Mouse (Mus musculus) bone marrow macrophage, adult 2 months (primary cell): Measurements from ENCODE around the gene Sdhaf2. TPM values are rescaled to one million over a fixed set of nuclear protein-coding genes. Genes with fewer than 3 reads are reported as not detected.
A peak's percentile ranks its signal among the peaks of the same experiment; 100 is the strongest.

Experiments used
- H3K27ac ChIP-seq: 2 replicates; pipeline ENCODE4 v1.5.1; 2012; ENCODE audit warnings: low read depth, low read length; ENCODE audit not compliant: insufficient read depth
- H3K4me1 ChIP-seq: 2 replicates; pipeline ENCODE4 v1.6.1; 2012; ENCODE audit warnings: low read length; ENCODE audit not compliant: control insufficient read depth, insufficient read depth
- H3K4me3 ChIP-seq: 2 replicates; pipeline ENCODE4 v1.5.1; 2012; ENCODE audit warnings: mild to moderate bottlenecking, low read length, moderate library complexity; ENCODE audit not compliant: insufficient read depth
- CTCF ChIP-seq: IDR thresholded peaks from 2 replicates; pipeline ENCODE4 v1.5.1; 2012; ENCODE audit warnings: low read depth, mild to moderate bottlenecking, low read length, moderate library complexity
- POLR2A ChIP-seq: IDR thresholded peaks from 2 replicates; pipeline ENCODE4 v1.6.1; 2012; ENCODE audit warnings: mild to moderate bottlenecking, low read depth, low read length, borderline replicate concordance
- polyA plus RNA-seq: library from polyadenylated mRNA; stranded (reverse); fragments of >200 nt; gene quantifications from 2 replicates; pipeline ENCODE4 v1.2.4, GENCODE M21; 2012; ENCODE audit not compliant: missing spikeins, insufficient read depth, insufficient read length

Gene Sdhaf2
- polyA plus RNA-seq, 1 experiment, result 51.9 TPM

DNA sequence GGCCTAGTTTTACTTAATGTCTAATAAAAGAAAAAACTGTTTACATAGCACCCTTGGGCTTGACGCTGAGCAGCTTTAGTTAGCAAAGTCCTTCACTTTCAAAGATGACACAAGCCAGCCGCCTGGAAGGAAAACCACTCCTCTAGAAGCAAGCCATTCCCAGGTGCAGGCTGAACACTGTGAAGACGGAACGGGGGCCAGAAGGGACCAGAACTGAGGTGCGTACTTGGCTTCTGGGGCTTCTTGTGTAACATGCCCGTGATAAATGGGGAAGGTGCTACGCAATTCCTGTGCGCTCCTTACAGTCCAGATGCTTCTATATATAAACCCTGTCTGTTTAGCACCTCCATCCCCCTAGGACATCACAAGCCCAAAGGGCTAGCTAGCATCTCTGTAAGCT lies 25.4 kb downstream of the Sdhaf2 start:
- Histone ChIP-seq H3K4me3 (no peak overlapping the region), H3K4me1 (peaks cover 41% of the 10 kb centered on the region), H3K27ac (no peak overlapping the region)
- TF ChIP-seq CTCF (no peak), POLR2A (no peak)

DNA sequence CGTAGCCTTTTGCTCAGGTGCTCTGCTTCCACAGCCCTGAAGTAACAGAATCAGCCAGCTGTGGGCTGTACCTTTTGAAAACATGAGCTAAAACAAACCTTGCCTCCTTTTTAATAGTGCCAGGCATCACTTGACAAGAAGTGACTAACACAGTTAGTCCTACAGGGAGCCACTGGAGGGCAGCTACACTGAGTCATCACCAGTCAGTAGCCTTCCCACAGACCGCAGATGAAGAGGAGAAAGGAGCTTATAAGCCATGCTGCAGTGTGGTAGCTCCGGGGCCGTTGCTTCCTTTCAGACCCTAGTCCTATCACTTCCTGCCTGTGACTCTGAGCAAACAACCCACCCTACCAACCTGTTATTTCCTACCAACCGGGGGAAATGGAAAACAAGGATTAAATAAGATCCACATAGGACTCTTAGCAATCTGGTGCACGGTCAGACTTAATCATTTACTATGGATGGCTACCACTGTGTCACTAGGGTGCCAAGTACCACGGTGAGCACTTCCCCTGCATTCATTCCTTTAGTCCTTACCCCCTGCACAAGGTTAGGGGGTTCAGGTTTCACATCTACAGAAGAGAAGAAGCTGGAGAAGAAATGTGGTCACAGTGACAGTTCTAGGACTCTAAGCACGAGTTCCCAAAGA lies 28.3 kb downstream of the Sdhaf2 start:
- TF ChIP-seq POLR2A, result no peak
- TF ChIP-seq CTCF, result no peak
- Histone ChIP-seq H3K4me1 (peaks cover 34% of the 10 kb centered on the region), H3K4me3 (no peak overlapping the region), H3K27ac (peak overlapping the region; percentile 15)

DNA sequence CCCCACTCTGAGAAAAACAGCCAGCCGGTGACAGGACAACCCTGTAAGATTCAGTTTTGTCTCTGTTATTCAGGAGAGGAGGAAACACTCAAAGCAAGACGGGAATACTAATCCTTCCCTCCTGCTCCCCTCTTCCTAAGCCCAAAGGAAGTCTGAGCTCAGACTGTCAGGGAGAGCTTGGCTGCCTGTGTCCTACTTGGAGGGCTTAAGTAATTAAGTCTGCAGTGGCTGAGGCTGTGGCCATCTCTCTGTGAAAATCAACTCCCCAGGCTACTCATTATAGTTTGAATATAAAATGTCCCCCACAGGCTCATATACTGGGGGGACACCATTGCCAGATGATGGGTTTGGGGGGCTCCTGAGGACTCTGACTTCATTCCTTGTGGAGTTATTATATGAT lies 29.0 kb downstream of the Sdhaf2 start:
- no peak for TF ChIP-seq CTCF
- TF ChIP-seq POLR2A, result no peak
- H3K4me3 ChIP-seq, result no peak overlapping the region
- H3K4me1 ChIP-seq, result peaks cover 33% of the 10 kb centered on the region
- peak overlapping the region; percentile 15; the same call in 1 of the 2 replicates for H3K27ac ChIP-seq

DNA sequence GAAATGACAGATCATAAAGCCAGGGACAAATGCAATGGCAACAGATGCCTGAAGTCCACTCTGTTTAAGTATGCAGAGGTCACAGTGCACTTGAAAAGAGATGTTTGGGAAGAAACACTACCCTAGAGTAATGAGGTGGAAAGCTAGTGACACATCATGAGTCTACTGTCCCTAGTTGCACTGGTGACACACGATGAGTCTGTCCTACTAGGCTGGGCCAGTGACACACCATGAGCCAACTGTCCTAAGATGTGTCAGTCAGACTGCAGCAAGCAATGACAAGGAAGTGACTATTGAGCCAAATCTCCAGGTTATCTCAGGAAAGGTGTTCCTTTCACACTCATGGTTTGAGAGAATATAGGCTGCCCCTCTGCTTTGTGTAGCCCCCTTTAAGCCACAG lies 30.3 kb downstream of the Sdhaf2 start:
- no peak for TF ChIP-seq POLR2A
- no peak for TF ChIP-seq CTCF
- H3K4me3 ChIP-seq, result no peak overlapping the region
- H3K4me1 ChIP-seq, result peaks cover 33% of the 10 kb centered on the region
- H3K27ac ChIP-seq, result no peak overlapping the region

DNA sequence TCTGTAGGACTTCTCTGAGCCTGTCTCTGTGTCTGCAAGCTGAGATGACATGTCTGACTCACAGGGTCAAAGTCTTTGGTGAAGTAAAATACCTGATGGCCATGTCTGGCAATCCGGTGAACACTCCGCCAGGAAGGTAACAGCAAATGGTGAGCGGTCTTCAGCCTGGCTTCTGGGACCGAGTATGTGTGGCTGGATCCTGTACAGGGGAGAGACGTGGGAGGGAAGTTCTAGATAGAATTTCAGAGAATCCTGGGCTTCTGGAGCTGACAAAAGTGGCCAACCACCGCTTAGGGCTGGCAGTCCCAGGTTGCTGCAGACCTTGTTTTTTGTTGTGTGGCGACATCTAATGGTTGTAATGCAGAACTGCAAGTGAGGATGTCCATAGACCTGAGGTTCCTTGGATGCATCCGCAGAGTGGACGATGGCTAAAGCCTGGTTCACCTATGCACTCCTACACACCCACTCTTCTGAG lies 39.6 kb downstream of the Sdhaf2 start:
- no peaks in the 10 kb centered on the region for H3K4me1 ChIP-seq

DNA sequence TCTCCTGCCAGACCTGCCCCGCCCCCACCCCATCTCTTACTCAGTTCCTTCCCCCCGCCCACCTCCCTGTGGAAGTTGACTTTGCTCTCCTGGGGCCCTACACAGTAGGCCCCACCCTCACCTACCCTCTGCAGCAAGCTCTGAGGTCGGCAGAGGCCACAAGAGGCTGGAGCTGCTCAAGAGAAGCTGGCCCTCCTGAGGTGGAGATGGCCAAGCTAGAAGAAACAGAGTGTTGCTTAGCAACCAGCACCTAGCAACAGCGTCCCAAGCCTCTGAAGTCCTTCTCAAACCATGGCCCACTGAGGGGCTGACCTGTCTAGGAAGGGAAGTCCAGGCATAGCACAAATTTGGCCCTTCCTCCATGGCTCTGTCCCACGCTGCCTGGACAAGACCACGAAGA lies 43.2 kb downstream of the Sdhaf2 start, which contains the start of gene Ppp1r32:
Ppp1r32 (minus strand) TSS at position 226 of the 400 bp plus-strand sequence.
- Histone ChIP-seq H3K4me3 (no peak within 1 kb of the TSS), H3K4me1 (no peaks in the 10 kb centered on the region), H3K27ac (no peak within 1 kb of the TSS)
- TF ChIP-seq CTCF (no peak), POLR2A (no peak)

More for the DNA sequence above, 39.6 kb downstream of the Sdhaf2 start:
- Histone ChIP-seq H3K27ac (no peak overlapping the region), H3K4me3 (no peak overlapping the region)
- TF ChIP-seq POLR2A (no peak), CTCF (peak; percentile 88)

DNA sequence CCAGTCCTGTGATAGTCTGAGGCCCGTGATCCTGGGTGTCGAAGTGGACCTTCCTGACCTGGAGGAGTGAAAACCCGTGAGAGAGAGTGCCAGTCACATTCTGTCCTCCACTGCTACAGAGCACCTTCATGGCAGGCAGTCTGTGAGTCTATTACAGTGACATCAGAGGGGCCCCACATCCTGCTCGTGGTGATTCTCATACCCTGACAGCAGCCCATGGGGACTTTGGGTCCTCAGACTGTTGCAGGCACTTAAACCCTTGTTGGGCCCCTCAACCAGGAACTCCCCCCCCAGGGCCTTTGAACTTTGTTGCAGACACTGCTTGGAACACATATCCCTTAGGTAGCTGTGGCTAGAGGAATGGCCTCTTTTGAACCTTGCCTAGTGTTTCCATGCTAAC lies 46.4 kb downstream of the Sdhaf2 start:
- Histone ChIP-seq H3K4me1 (no peaks in the 10 kb centered on the region), H3K4me3 (no peak overlapping the region), H3K27ac (no peak overlapping the region)
- TF ChIP-seq CTCF, result no peak
- no peak for TF ChIP-seq POLR2A

DNA sequence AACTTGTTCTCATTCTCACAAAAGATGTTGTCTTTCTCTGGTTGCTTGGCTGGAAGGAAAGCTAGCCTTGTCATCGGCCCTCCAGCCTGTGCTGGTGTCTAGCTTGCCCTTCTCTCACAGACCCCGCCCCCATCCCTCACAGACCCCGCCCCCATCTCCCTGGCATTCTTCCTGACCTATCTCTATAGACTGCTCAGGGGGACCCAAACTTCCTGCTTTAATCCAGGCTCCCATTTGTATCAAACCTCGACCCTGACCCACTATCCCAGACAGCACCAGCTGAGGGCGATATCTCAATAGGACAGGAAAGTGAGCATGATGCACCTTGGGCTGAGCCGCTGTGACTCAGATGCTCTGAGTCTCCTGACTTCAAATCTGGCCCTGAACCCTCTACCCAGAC lies 52.2 kb downstream of the Sdhaf2 start:
- Histone ChIP-seq H3K27ac (no peak overlapping the region), H3K4me1 (no peaks in the 10 kb centered on the region), H3K4me3 (no peak overlapping the region)
- TF ChIP-seq POLR2A, result no peak
- TF ChIP-seq CTCF, result no peak

DNA sequence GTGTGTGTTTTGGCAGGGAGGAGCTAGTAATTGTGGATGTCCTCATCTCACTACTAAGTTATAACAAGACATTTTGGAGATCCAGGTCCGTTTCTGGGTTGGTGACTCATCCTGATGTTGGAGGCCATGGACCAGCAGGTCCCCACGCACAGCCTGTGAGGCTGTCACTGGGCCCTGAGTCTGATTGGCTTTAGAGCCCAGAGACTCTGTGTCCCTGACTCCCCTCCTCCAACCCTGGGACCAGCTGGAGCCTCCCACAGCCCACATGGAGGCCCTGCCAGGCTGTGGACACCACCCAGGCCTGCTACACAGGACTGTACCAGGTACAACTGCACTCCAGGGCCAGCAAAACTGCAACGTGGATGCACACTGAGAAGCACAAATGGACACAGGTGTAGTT lies 53.0 kb downstream of the Sdhaf2 start:
- TF ChIP-seq CTCF, result no peak
- TF ChIP-seq POLR2A, result no peak
- Histone ChIP-seq H3K4me3 (no peak overlapping the region), H3K4me1 (no peaks in the 10 kb centered on the region)

DNA sequence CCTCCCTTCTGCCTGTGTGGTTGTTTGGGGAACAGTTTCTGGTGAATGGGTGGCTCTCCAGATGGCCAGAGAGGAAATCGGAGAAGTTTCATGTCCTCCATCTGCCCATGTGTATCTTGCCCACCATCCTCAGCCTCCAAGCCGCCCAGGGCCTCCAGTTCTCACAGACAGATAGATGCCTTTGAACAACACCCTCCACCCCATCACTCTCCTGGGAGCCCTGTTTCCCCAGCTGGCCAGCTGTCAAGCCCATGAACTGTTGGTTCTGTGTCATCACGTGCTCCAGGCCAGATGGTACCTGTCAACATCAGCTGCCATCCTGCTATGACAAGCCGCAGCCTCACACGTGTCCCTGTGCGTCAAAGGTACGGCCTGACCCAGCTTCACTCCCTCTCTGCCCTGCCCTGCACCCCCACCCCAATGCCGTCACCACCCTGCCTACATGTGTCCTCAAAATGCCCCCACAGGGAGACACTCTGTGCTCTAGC lies 56.7 kb downstream of the Sdhaf2 start:
- no peaks in the 10 kb centered on the region for H3K4me1 ChIP-seq
- H3K4me3 ChIP-seq, result no peak overlapping the region
- no peak overlapping the region for H3K27ac ChIP-seq
- TF ChIP-seq POLR2A, result no peak
- TF ChIP-seq CTCF, result no peak

More for the DNA sequence above, 53.0 kb downstream of the Sdhaf2 start:
- H3K27ac ChIP-seq, result no peak overlapping the region
